Mouse (Mus musculus): ENCODE measurements around the gene Caprin2. TPM values are rescaled to one million over a fixed set of nuclear protein-coding genes. Genes with fewer than 3 reads are reported as not detected.

Gene Caprin2
- polyA plus RNA-seq, 1 experiment from 2014 or later = 11.2 TPM

GRCm38 (mm10) chr6:148811117-148811516, 84.9 kb downstream of the Caprin2 start:
- H3K9ac ChIP-seq = no peak overlapping the region
- WGBS = 85% methylated on average over 2 of the region's 2 CpGs

GRCm38 (mm10) chr6:148799773-148800172, 96.3 kb downstream of the Caprin2 start:
- H3K9me3 ChIP-seq (ENCODE audit: low read depth, low read length) = no peaks in the 10 kb centered on the region
- no peak for DNase-seq
- no peaks in the 10 kb centered on the region for H3K27me3 ChIP-seq (ENCODE audit: insufficient read depth, low read length)
- no peak overlapping the region for H3K27ac ChIP-seq (ENCODE audit: low read depth)
- H3K4me3 ChIP-seq (ENCODE audit: low read depth, low read length) = no peak overlapping the region
- H3K36me3 ChIP-seq (ENCODE audit: insufficient read depth) = peaks cover 46% of the 10 kb centered on the region
- H3K9ac ChIP-seq = no peak overlapping the region
- WGBS = 75% methylated on average over 4 of the region's 4 CpGs
- TF ChIP-seq CTCF (IDR thresholded peaks at IDR 0.05; ENCODE audit: low read depth) = no peak; the same call in 1 of the 2 replicates
- ATAC-seq (ENCODE audit: insufficient read depth) = no peak
- no peak overlapping the region for H3K4me2 ChIP-seq
- H3K4me1 ChIP-seq (ENCODE audit: insufficient read depth) = no peaks in the 10 kb centered on the region

More at GRCm38 (mm10) chr6:148811117-148811516, 84.9 kb downstream of the Caprin2 start:
- ATAC-seq (ENCODE audit: insufficient read depth) (no peak), DNase-seq (no peak)
- no peak overlapping the region for H3K4me2 ChIP-seq
- no peaks in the 10 kb centered on the region for H3K4me1 ChIP-seq (ENCODE audit: insufficient read depth)
- no peak for TF ChIP-seq CTCF (IDR thresholded peaks at IDR 0.05; ENCODE audit: low read depth)
- H3K36me3 ChIP-seq (ENCODE audit: insufficient read depth) = peaks cover 43% of the 10 kb centered on the region
- H3K9me3 ChIP-seq (ENCODE audit: low read depth, low read length) = no peaks in the 10 kb centered on the region
- H3K27ac ChIP-seq (ENCODE audit: low read depth) = no peak overlapping the region
- no peak overlapping the region for H3K4me3 ChIP-seq (ENCODE audit: low read depth, low read length)
- no peaks in the 10 kb centered on the region for H3K27me3 ChIP-seq (ENCODE audit: insufficient read depth, low read length)

- no peaks in the 10 kb centered on the region for H3K4me1 ChIP-seq (ENCODE audit: insufficient read depth)
- no peak for DNase-seq
- no peak overlapping the region for H3K9ac ChIP-seq
- no peaks in the 10 kb centered on the region for H3K9me3 ChIP-seq (ENCODE audit: low read depth, low read length)
- ATAC-seq (ENCODE audit: insufficient read depth) = no peak
- H3K27ac ChIP-seq (ENCODE audit: low read depth) = no peak overlapping the region
- no peaks in the 10 kb centered on the region for H3K27me3 ChIP-seq (ENCODE audit: insufficient read depth, low read length)
- no peak overlapping the region for H3K4me2 ChIP-seq
- WGBS = 86% methylated on average over 2 of the region's 2 CpGs
- peaks cover 35% of the 10 kb centered on the region for H3K36me3 ChIP-seq (ENCODE audit: insufficient read depth)
- TF ChIP-seq CTCF (IDR thresholded peaks at IDR 0.05; ENCODE audit: low read depth) = no peak
- H3K4me3 ChIP-seq (ENCODE audit: low read depth, low read length) = no peak overlapping the region
These were observed 100.9 kb downstream of the Caprin2 start for GRCm38 (mm10) chr6:148795145-148795544.

Other genes starting within 250 kb of the Caprin2 start
- gene Ipo8, start 64.8 kb downstream of the Caprin2 start, polyA plus RNA-seq (2014; fragmentation: Nextera tagmentation; extraction: Ambion mirVana) = 25.6 and 28.9 TPM in 2 replicates
- gene Sinhcaf, start 50.2 kb upstream of the Caprin2 start, polyA plus RNA-seq (2014; fragmentation: Nextera tagmentation; extraction: Ambion mirVana) = 150 and 151 TPM in 2 replicates
- 6.7 and 9.8 TPM in 2 replicates for gene Dennd5b, start 205.4 kb upstream of the Caprin2 start, polyA plus RNA-seq (2014; fragmentation: Nextera tagmentation; extraction: Ambion mirVana)
- gene Gm10203, start 233.9 kb upstream of the Caprin2 start, polyA plus RNA-seq (2014; fragmentation: Nextera tagmentation; extraction: Ambion mirVana) = not detected in 2 replicates
- 13.7 and 15.6 TPM in 2 replicates for gene Etfbkmt, start 243.6 kb upstream of the Caprin2 start, polyA plus RNA-seq (2014; fragmentation: Nextera tagmentation; extraction: Ambion mirVana)

All from lung, embryonic 14.5 days (tissue).